Comparison of ENCODE assay signal across 21 mouse cellular contexts in the genomic region with DNA sequence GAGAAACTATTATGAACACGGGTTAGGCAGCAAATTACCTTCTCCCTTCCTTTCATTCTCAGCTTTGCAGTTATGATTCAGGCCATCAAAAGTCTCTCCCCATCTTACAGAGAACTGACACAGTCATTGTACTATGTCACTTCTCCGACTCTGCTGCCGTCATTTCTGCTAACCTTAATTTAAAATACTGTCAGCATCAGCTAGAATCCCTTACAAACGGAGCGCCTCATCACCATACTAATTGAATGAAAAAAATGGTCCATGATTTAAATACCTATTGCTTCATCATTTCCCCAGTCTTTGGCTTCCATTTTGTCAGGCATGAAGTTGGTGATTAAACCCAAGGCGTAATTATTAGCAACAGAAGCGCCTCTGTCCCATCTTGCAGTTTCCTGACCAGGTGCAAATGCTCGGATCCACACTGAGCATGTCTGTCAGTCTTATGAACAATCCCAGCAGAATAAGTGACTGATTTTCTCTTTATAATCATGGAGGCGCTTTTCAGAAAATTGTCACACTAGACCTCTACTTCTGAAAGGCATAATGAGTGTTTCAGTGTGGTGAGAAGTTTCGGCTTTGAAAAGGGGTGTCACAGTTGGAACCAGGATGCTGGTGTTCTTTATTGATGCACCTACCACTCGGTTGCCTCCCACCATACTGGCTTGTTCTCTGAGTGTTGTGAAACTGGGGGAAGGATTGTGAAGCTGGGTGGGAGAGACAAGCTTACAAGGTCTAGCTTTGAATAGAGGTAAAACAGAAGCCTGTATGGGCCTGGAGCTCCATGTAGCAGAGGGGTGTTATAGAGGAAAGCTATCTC. TPM values are rescaled to one million over a fixed set of nuclear protein-coding genes. Genes with fewer than 3 reads are reported as not detected.
"Had no signal": no experiment of that assay in that cellular context is flagged by ENCODE, and none has a peak within 500 bp of the region (broad histone marks: within the 10 kb centered on the region; RNA-seq: fewer than 3 reads in every experiment).

No protein-coding gene starts in this region.

- H3K9me3 ChIP-seq: kidney, embryonic 15.5 days; limb, embryonic 12.5 days; limb, embryonic 15.5 days; midbrain, embryonic 12.5 days had no signal

- H3K27ac ChIP-seq: kidney, embryonic 15.5 days; left cerebral cortex, adult 2 months; limb, embryonic 12.5 days; limb, embryonic 15.5 days; liver, embryonic 14.5 days; macrophage; midbrain, embryonic 12.5 days; stomach, postnatal 0 days had no signal

- H3K4me1 ChIP-seq: kidney, embryonic 15.5 days; limb, embryonic 12.5 days; limb, embryonic 15.5 days had no signal

- H3K4me2 ChIP-seq: kidney, embryonic 15.5 days; limb, embryonic 12.5 days; limb, embryonic 15.5 days; liver, embryonic 11.5 days; lung, embryonic 14.5 days; midbrain, embryonic 12.5 days had no signal

- DNase-seq: kidney, postnatal 10 days; kidney, postnatal 36 days; layer of hippocampus, postnatal 36 days; left cerebral cortex, postnatal 4 days; liver, postnatal 0 days; lung, embryonic 14.5 days; thymus, adult 2 months; thymus, postnatal 14 days; thymus, postnatal 4 days had no signal

- H3K27me3 ChIP-seq: kidney, embryonic 15.5 days; limb, embryonic 12.5 days; limb, embryonic 15.5 days; midbrain, embryonic 12.5 days had no signal

- H3K9ac ChIP-seq: kidney, embryonic 15.5 days; limb, embryonic 12.5 days; limb, embryonic 15.5 days; liver, embryonic 14.5 days; liver, postnatal 0 days; lung, embryonic 14.5 days; midbrain, embryonic 12.5 days had no signal

- H3K36me3 ChIP-seq: kidney, embryonic 15.5 days; limb, embryonic 12.5 days; limb, embryonic 15.5 days; midbrain, embryonic 12.5 days had no signal

- ATAC-seq: liver, postnatal 0 days; lung, postnatal 0 days; midbrain, embryonic 16.5 days had no signal

- H3K4me3 ChIP-seq: kidney, embryonic 15.5 days; left cerebral cortex, adult 2 months; limb, embryonic 12.5 days; limb, embryonic 15.5 days; midbrain, embryonic 12.5 days had no signal

RNA-seq across cellular contexts. Expression of a gene that starts 52.4 kb away (rescaled TPM):
- total RNA-seq: megakaryocyte, adult 5-6 weeks had no signal
- polyA plus RNA-seq: liver, embryonic 11.5 days; lung, embryonic 14.5 days; lung, postnatal 0 days had no signal
